Mouse (Mus musculus) mouse embryonic stem cell (cell line): ENCODE results near the gene Grk2.

ENCODE experiments used
- in situ Hi-C, 2 experiments: fragments of 300-500 bp; cut with MboI; formaldehyde crosslinking; loops; 1 replicate in 1 of 2; 3 replicates in 1 of 2; pipeline ENCODE4 v1.14.3; 2019 to 2020; ENCODE audit warnings: low sequenced_read_pairs in 2 of 2, low pct_unique_long_range_greater_than_20kb in 1 of 2, mixed read lengths in 1 of 2; ENCODE audit not compliant: unreplicated experiment in 1 of 2

Gene Grk2

GRCm38 (mm10) chr19:4247010-4247409 lies 59.0 kb downstream of the Grk2 start:
- in situ Hi-C loops: no loop called here

GRCm38 (mm10) chr19:4244775-4245174 lies 61.2 kb downstream of the Grk2 start:
- in situ Hi-C loops: loop anchor here in 1 of 2 experiments (5.0 kb wide), 1 partner anchor 37 kb away; no protein-coding TSS in a partner anchor

GRCm38 (mm10) chr19:4242416-4242815 lies 63.6 kb downstream of the Grk2 start:
- in situ Hi-C loops: loop anchor here in 1 of 2 experiments (5.0 kb wide), 1 partner anchor 35 kb away; no protein-coding TSS in a partner anchor

DNA sequence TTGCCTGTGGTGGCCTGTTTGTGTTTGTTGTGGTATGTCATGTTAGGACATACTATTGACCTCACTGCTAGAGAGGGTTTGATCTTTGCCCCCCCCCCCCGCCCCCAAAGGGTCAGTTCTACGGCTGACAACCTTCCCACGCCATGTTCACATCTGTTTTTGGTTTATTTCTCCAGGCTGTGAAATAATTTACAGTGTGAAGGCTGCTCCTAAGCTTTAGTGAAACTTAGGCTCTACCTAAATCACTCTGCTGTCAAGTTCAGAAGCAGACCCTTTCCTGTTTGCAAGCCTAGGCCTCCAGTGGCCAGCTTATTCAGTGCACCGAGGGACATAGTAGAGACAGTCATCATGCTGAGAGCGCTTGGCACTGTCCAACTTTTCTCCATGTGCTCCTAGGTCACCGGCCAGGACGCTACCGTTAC lies 65.8 kb downstream of the Grk2 start:
- in situ Hi-C loops: loop anchor here in 1 of 2 experiments (5.0 kb wide), 1 partner anchor 33 kb away; no protein-coding TSS in a partner anchor
